Mouse (Mus musculus): Measurements from ENCODE around the gene Ldha.
"Not testable (repeated sequence)": the region's sequence is repeated elsewhere in the genome, so short reads cannot be mapped to it uniquely, and the experiment has no call there.

The Ldha gene

DNA sequence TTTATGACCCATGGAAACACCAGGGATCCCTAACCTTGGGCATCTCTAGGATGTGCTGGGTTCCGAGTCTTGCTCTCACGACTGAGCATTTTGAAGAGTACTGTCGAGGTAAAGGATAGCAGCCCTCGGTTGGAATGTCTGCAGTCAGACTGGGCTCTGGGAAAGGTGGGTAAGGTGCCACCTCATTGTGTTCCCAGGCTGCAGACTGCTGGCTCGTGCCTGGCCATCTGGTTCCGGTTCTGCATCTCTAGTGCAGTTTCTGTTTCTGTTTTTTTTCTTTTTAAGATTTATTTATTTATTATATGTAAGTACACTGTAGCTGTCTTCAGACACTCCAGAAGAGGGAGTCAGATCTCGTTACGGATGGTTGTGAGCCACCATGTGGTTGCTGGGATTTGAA, 40.7 kb downstream of the Ldha start:
- not testable (repeated sequence) for DNase-seq (ENCODE audit: low read depth)

GRCm38 (mm10) chr7:46883304-46883703, 42.0 kb downstream of the Ldha start:
- no peak for DNase-seq (ENCODE audit: low read depth)

DNA sequence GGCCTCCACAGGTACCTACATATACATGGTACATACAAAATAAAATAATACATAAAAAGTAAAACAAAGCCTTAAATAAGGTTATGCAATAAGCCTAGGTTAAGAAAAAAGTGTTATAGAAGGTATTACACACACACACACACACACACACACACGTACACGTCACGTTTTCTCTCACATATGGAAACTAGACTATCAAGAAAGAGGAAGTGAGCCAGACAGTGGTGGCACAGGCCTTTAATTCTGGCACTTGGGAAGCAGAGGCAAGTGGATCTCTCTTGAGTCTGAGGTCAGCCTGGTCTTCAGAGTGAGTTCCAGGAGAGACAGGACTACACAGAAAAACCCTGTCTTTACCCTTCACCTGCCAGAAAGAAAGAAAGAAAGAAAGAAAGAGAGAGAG, 54.2 kb downstream of the Ldha start:
- no peak for DNase-seq (ENCODE audit: low read depth)

DNA sequence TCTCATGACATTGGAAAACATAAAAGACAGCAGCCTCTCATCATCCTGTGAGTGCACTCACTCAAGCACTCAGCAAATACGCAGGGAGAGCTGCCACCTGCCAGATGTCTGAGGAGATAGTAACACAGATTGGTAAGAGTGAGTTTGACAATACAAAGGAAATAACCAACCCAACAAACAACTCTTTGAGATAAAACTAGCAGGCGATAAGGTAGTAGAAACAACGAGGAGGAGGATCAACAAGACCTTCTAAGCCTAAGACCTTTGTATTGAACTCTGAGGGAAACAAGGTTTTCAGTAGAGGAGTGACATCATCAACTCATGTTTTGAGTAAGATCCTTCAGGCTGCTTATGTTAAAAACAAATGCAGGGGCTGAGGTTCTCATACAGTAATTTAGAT, 58.1 kb downstream of the Ldha start:
- no peak for DNase-seq (ENCODE audit: low read depth)
